Mouse (Mus musculus) stomach, postnatal 0 days (tissue): ENCODE results near the gene Ctnnbip1.

ENCODE experiments used
- CTCF ChIP-seq: IDR thresholded peaks from 2 replicates; pipeline ENCODE4 v1.5.1; 2016; ENCODE audit warnings: antibody characterized with exemption, low read depth, mild to moderate bottlenecking, moderate library complexity
- EP300 ChIP-seq: optimal IDR thresholded peaks from 2 replicates; pipeline ENCODE3; 2016; ENCODE audit warnings: antibody characterized with exemption

GRCm38 (mm10) chr4:149499790-149500189 is 18.2 kb upstream of the Ctnnbip1 start:
- no peak for TF ChIP-seq CTCF
- no peak for TF ChIP-seq EP300
